Mouse (Mus musculus) heart, adult 11 months (tissue): ENCODE results near the gene Nsg1.

Experiments used
- DNase-seq: peaks from one replicate; pipeline ENCODE4 v3.0.0; 2022

The Nsg1 gene

DNA sequence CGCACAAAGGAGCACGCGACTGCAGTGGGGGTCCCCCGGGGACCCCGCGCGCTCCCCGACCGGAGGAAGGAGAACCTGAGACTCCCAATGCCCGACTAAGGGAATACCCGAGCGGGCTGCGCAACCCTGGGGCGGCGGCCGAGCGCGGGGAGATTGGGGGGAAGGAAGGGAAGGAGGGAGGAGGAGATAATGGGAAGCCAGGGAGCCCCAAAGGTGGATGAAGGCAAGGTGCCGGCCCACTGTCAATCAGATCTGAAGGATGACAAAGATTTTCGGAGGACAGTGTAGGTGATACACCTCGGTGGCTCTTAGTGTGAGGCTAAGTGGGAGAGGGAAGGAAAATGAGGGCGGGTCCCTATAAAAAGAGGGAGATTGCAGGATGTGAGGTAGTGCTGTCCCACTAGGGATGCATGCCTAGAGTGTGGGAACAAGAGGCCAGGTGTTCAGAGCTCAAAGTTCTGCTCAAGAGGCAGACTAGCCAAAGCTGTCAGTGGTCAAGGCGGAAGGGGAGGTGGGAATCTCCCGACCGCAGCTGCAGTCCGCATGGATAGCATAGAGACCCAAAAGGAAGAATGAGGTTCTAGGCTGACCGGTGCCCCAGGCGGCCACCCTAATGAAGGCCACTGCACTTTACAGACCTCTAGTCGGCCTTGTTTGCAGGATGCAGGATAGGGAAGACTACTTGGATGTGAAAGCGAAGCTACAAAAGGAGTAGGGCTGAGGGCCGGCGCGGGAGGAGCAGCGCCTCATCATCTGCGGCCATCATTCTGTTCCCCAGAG lies at the start of gene Nsg1:
Gene Nsg1, minus strand, starts transcription at position 274 of the 780 bp plus-strand sequence.
- no peak for DNase-seq

DNA sequence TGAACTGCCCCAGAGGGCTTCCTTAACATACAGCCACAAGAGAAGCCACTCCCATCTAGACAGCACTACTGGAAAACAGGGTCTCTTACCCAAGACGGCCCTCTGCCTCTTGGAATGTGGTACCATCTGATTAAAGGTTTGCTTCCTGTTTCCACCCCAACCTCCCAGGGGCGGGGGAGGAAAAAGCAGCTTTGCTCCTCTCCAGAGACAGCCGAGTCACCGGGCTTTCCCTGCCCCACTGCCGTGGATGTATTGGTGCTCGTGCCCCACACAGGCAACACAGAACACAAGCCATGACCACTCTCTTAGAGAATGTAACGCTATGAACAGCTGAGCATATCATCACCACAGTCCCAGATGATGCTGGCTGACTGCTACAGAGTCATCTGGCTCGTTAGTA lies 49.3 kb upstream of the Nsg1 start:
- DNase-seq, result no peak

DNA sequence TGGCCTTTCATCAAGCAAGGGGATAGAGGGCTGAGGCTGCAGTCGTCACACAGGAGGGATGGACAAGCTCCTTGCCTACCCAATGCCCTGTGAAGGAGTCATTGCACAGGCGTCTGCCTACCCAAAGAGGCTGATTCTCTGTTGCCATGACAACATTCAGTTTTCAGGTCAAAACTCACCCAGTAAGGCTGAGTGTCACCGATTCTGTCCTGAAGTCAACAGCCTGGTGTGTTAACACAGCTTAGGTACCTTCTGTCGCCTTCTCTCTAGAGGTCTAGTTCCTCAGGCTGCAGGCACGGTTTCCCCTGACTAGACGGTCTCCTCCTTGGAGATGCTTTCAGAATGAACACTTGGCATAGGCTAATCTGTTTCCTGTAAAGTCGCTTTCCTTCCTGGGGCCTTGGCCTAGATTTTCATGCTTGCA lies 45.6 kb upstream of the Nsg1 start:
- DNase-seq, result no peak

DNA sequence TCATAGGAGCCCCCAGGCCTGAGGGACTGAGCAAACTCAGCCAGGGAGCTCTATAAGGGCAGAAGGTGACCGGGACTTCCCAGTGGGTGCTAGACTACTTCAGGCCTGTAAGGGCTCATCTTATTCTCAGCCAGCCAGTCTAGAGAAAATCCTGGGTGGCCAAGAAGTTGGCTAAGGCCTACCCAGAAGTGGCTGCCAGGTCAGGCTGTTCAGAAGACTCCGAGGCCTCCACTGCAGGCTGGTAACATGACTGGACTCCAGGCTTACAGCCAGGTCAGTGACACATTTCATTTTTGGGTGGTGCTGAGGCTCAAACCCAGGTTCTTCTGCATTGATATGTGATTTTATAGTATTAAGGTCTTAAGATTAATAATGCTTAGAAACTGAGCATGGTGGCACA lies 40.0 kb upstream of the Nsg1 start:
- no peak for DNase-seq

DNA sequence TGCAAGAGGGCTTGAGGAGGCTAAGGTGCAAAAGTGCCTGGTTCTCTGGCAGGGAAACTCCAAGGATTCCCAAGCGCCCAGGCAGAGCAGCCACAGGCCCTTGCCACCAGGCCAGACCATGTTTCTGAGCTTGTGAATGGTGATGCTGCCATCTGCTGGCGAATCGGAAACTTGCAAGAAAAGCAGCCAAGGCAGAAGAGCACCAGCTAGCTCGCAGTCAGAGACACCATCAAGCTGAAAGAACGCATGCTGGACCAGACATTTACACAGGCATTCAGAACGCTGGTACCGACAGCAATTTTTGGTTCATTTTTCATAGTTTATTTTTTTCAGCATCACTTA lies 37.7 kb upstream of the Nsg1 start:
- peak; percentile 95 for DNase-seq

DNA sequence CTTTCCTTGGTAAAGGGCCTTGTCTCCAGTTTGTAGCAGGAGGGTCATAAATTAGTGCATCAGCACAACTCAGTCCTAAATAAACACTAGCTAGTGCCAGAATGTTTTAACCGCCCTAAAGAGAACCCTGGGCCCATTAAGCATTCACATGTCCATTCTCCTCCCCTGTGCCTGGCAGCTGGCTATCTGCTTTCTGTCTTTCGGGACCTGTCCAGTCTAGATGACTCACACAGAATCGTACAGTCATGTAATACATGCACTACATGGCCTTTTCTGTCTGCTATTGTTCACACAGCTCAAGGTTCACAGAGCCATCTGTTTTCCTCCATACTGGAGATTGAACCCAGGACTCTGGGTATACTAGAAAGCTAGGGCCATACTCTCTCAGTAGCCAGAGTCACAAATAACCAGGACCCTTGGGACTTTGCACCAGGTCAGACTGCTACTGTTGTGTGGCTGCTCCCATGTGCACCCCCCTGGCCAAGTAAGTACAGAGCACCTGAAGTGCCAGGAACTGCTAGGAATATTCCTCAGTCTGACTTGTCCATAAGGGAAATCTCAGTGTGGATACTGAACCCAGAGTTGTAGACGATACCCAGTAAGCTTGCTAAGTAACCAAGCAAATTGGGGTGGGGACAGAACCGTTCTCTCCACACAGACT lies 37.2 kb upstream of the Nsg1 start:
- no peak for DNase-seq

DNA sequence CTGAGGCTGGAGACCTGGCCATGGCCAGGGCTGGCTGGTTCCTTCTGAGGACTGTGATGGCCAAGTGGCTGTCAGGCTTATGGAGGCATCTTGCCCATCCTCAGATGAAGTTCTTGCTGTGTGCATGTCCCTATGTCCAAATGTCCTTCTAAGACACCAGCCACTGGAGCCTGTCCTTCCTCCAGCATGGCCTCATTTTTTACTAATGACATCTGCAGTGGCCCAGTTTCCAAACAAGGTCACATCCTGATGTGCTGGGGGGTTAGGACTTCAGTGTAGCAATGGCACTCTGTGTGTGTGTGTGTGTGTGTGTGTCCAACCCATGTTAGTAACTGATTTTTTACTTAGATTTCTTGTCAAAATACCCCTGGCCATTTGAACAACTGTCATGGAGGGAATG lies 36.2 kb upstream of the Nsg1 start:
- DNase-seq, result no peak

DNA sequence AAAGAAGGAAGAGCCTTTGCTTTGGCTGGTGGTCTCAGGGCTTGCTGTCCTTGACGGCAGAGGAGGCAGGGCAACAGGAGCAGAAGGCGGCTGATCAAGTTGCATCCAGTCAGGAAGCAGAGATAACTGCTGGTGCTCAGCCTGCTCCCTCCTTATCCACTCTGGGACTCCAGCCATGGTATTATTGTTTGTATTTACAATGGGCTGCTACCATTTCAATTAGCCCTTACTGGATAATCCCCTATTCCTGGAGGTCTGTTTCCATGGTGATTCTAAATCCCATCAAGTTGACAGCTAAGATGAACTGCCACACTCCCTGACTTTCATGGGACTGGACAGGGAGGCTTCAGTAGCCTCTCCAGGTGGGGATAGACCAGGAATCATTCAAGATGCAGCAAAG lies 35.2 kb upstream of the Nsg1 start:
- no peak for DNase-seq

DNA sequence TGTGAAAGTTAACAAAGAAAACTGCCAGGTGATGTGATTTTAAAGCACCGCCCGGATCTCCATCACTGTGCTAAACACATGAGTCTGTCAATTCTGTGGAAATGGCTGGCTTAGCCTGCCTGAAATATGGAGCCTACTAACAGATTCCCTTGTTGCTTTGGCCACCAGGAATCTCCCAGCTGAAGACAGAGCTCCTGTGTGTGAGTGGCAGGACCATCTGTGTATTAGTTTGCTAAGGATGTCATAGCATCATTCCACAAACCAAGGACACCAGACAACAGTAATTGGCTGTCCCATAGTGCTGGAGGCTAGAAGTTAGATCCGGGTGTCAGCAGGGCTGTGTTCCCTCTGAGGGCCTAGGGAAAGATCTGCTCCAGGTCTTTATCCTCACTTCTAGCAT lies 31.2 kb upstream of the Nsg1 start:
- DNase-seq, result no peak

DNA sequence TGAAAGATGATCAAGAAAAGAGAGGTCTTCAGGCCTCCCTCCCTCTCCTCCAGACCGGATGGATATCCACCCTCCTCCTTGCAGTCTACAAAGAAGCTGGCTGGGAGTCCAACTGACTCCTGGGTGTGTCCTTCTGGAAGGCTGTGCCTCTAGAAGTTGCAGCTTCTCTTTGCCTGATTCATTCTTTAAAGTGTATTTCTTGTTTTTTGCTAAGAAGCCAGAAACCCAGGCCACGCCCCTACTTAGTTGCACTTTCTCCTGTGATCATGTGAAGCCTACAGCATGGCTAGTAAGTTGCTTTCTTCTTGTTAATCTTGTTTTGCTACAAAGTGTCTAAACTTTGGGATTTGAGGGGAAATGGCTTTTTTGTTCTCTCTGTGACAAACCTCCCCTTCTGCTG lies 27.3 kb upstream of the Nsg1 start:
- DNase-seq, result no peak

DNA sequence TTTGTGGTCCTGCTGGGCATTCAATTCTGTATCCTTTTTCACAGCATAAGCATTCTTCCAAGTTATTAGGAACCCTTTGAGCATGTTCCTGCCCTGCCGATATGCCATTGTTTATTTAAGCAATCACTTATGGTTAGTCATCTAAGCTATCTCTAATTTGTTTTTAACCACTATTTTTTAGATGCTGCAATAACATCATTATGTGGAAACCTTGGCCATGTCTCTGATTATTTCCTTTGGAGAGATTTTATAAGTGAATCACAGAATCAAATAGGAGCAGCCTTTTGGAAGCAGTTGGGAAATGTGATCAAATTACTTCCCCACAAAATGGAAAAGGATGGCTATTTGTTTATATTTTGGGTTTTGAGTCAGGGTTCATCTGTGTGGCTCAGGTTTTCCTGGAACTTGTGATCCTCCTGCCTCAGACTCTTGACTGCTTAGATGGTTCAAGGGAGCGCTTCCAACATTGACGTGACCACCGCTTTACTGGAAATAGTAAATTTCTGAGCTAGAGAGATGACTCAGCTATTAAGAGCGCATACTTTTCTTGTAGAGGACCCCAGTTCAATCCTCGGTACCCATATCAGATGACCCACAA lies 25.1 kb upstream of the Nsg1 start:
- DNase-seq, result no peak

DNA sequence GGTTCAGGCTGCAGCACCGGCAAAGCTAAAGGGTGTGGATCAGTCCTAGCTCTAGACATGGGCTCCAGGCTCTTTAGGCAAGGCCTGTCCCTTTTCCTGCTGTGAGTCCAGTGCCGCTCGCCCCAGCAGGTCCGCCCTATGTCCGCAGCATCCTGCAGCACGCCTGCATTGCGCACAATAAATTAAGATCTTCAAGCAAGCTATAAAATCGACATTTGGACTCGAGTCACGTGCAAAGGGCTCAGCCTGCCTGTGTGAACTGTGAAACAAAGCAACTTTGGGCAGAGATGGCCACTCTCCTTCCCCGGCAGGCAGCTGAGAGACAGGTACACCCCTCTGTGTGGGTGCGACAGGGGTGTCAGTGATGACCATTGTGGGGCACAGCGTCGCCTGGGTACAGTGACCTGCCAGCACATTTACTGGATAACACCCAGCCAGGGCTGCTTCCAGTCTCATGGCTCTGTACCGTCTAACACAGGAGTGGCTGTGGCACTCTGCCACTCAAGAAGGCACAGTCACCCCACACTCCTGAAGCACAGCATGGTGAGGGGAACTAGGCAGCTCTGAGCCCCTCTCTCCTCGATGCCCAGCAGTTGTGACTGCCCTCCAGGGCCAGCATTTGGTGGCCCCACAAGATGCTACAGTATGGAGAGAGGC lies 14.7 kb upstream of the Nsg1 start:
- no peak for DNase-seq

DNA sequence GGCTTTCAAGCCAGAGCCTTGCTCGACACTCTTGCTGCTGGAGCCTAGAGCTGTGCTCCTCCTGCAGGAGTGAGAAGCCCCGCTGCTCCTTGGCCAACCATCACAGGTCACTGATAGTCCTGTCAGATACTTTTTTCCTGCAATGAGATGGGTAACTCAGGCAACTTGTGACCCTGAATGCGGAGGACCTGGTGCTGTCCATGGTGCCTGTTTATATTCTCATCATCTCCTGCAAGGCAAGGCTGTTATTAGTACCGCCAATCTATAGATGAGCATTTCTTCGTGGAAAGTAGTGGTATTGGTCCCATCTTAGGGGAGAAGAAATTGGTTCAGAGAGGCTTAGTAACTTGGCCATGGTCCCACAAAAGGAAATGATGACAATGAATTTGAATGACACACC lies 14.1 kb upstream of the Nsg1 start:
- no peak for DNase-seq

DNA sequence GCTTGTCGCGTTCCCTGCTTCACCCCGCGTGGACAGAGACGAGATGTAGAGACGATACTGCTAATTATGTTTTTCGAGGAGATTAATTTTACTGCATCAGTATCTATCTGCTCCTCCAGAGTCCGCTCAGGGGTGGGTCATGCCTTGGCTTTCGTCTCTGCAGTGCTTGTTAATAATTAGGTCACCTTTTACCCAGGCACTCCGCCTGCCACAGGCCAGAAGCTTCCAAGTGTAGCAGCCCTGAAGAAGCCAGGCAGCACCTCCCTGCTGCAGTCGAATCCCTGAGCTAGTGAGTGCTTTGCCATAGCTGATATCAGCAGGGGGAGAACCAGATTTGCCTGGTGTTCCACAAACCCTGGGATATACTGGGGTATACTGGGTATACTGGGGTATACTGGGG lies 8.8 kb upstream of the Nsg1 start:
- DNase-seq, result no peak

DNA sequence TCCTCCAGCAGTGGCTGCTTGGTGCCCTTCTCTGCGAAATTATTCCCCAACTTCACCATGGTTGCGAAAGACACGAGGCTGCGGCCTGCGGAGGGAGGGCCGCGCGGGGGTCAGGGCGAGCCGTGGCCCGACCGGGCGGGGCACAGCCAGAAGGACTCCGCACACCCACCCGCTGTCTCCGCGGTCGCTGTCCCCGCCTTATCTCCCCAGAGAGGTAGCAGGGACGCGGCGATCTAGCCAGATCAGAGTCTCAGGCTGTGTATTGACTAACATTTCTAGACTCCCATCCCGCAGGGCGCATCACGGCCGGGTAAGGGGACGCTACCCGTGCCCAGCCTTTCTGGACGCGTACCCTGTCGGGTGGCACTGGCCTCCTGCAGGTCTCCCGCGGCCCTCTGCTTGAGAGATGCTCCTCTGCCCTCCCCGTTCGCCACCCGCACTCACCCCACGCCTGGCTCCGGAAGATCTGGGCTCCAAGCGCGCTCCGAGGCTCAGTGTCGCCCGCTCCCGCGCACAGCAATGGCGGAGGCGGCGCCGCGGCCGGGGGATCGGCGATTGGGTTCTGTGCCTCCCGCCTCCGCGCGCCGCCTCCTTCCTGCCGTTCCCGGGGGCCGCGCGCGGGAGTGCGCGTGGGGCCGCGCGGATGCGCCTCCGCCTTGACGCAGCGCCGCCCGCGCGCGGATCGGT lies 617 bp downstream of the Nsg1 start:
- DNase-seq, result peak; percentile 98

DNA sequence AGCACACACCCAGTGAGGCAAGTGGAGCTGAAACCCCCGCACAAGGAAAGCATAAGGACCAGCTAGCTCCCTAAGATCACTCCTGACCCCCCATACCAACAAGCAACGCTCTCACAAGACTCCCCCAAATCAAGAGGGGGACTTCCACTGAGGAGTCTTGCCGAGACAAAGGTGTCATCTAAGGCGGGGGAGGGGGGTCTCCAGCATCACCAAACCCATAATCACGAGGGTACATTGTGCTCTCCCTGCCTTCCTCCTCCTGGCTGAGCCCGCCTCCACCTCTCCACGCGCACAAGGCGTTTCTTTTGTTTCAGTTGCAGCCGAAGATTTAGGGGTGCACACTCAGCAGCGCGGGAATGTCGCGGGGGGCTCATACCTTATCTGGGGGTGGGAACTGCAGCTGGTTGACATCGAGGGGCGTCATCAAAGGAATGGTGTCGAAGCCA lies 1.2 kb downstream of the Nsg1 start:
- no peak for DNase-seq

DNA sequence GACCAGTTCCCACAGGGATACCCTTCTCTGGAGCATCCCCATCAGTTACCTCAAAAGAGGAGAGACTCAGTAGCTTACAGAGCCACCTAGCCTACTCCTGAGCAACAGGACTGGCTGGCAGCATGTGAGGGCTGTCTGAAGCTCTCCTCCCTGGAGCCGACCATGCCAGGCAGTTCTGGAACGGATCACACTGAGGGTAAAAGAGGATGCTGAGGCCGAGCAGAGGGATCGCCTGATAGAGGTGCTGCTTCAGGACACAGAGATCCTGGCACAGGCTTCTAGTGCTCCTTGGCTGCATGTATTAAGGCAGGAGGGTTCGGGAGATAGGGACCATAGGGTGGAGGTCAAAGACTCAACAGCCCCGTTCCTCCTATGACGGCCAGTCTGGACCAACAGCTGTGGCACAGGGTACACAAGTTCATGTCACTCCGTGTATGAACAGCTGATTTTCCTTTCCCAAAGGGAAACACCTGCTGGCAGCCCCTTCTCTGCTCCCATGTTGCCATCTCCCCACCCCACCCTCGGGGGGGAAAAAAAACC lies 2.2 kb downstream of the Nsg1 start:
- DNase-seq, result no peak

DNA sequence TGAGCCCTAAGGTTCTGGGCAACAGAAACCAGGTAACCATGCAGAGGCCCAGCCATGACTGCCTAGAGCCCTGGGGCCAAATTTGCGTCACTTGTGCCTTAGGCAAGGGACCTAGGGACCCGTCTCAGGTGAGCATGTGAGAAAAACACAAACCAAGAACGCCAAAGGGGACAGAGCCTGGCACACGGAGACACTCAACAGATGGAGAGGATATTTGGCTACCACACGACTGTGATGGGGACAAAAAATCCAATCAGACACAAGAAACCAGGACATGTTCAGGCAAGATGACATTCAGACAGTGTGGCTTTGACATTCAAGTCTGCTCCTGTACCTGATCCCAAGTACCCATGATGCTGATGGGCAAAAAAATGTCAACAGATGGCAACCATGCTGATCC lies 6.1 kb downstream of the Nsg1 start:
- no peak for DNase-seq

DNA sequence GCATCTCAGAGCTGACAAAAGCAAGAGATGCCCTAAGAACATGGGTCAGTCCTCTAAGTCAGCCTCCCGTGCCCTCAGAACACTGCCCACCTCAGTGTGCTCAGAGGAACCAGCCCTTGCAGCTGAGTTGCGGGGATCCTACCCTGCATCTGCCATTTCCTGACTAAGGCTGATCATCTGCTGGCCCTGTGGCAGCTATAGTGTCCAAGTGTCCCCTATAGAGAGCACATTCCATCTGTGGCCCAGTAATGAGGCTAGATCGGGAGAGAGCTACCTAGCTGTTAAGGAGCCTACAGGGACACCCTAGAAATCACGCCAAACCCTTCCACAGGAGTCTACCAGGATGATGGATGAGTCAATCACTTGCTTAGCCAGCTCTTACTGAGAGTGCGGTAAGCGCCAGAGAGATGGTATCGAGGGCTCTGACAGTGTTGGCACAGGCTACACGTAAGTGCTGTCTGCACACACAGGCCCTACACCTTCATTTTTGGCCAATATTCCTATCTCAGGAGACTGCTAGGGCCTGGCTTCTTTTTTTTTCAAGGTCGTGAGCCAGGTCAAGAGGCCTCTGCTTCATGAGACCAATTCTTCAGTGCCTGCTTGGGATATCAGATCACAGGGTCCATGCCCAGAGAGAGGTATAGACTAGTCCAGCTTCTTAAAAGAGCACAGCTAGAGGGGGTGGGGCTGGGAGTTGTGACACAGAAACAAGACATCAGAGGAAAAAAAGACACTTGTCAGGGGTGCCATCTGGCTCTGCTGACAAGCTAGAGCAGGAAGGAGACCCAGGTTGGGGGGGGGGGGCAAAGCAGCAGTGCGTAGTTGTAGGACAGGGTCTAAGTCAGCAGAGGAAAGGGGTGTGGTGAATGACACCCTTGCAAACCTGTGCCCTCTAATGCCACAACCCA lies 7.3 kb downstream of the Nsg1 start:
- no peak for DNase-seq

DNA sequence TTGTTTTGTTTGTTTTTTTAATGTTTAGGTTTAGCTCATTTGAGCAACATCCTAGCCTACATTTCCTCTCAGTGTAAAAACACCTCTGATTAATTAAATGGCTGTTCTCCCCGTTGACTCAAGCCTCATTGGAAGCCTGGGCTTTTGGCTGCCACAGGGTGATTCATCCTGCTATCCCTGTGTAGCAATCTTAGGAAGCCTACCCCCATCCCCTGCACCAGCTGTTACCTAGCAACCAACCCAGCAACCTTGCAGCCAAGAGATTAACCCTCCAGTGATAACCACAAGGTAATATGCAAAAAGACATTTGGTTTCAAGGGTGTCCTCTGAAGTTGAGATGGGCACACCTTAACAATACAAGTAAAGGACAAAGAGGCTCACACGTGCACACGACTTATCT lies 8.4 kb downstream of the Nsg1 start:
- no peak for DNase-seq

DNA sequence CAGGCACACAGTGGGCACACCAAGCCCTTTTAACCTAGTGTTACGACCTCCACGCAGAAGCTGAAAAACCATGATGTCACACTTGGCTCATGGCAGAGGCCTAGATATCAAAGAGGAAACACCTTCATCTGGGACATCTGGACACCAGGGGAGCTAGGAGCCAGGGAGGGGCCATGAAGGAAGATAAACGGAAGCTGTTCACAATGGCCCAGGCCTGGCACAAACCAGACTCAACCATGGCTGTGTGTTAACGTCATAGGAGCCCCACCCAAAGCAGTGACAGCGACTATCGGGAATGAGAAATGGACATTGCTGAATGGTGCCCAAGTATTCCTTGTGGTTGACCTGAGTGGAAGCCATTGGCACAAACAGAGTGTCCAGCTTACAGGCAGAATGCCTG lies 13.2 kb downstream of the Nsg1 start:
- DNase-seq, result peak; percentile 97

DNA sequence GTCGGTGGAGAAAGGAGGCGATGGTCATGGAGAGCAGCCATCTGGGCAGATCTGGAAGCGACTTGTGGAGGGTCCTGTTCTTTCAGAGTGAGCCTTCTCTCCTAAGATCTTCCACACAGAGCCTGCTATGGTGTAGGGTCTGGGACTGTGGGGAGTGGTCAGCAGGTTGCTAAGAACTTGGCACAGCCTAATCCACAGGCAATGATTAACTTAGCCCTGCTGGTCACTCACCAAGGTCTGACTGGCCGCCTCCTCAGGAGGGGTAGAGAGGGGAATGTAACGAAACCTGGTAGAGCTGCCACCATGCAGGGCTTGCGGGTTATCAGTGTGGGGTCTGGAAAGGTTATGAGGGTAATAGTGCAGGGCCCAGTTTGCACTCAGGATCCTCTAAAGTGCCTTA lies 18.8 kb downstream of the Nsg1 start:
- DNase-seq, result no peak
